Mouse (Mus musculus) gastrocnemius, postnatal 4 days (tissue): ENCODE data around the gene Ccdc142. TPM values are rescaled to one million over a fixed set of nuclear protein-coding genes. Genes with fewer than 3 reads are reported as not detected.
A peak's percentile ranks its signal among the peaks of the same experiment; 100 is the strongest.

ENCODE experiments used
- DNase-seq, 2 experiments: peaks; one replicate each; pipeline ENCODE4 v3.0.0; 2021 to 2022; ENCODE audit warnings: low spot score in 2 of 2, mixed read lengths in 2 of 2
- long read RNA-seq, 2 experiments: library from polyadenylated mRNA; stranded (forward); transcript quantifications; one replicate each; pipeline ENCODE4 v2.0.0; 2021
- total RNA-seq, 2 experiments: library from RNA; stranded (reverse); gene quantifications; 2 replicates each; pipeline ENCODE4 v1.2.3; 2021

Ccdc142 gene
- 1 to 10 TPM; 2.5 to 2.8 TPM for total RNA-seq
- long read RNA-seq, experiment 1 = 0 reads
- long read RNA-seq, experiment 2 = 0 reads

- peak; percentile 66 to 87 for DNase-seq
Observed at GRCm38 (mm10) chr6:83101316-83101687, at the start of gene Ccdc142, which contains the start of gene Gm42688. Ccdc142 (plus strand) TSS chr6:83101601. Gm42688 (plus strand) TSS chr6:83101617.

DNA sequence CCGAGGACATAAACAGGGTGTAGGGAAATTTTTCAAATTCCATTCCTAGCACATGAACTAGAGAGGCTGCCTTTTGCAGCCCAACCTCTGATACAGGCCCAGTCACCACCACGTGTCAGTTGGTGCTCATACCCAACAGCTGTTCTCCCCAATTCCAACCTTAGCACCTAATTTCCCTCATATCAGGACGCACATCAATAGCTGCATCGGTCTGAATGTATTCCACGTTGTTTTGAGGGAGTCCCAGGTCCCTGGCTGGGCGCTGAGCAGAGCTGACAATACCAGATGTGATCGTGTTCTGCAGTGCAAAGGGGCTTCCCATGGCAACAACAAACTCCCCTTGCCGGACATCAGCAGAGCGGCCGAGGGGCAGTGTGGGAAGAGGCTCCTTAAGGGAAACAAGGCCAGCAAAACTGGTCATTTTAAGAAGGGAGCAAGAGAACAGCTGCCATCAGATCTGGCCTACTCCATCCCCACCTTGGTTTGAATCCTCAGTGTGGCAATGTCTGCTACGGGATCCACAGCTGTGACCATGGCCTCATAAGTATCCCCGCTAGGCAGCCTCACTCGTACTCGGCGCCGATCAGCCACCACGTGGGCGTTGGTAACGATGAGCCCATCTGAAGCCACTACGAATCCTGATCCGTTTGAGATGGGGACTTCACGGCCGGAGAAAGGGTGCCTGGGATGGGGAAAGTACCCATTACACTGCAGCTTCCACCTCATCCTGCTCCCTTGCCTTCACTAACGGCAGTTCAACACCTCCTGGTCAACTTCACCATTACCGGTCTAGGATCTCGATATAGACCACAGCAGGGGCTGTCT is 48.1 kb upstream of the Ccdc142 start:
- DNase-seq = no peak

GRCm38 (mm10) chr6:83054074-83054851 is 47.1 kb upstream of the Ccdc142 start, which contains the start of gene Aup1:
Aup1 (plus strand) TSS chr6:83054521.
- DNase-seq = peak; percentile 91 to 95

GRCm38 (mm10) chr6:83054871-83055431 is 46.5 kb upstream of the Ccdc142 start, which contains the start of gene Htra2:
Htra2 (minus strand) TSS chr6:83055273.
- no peak for DNase-seq

DNA sequence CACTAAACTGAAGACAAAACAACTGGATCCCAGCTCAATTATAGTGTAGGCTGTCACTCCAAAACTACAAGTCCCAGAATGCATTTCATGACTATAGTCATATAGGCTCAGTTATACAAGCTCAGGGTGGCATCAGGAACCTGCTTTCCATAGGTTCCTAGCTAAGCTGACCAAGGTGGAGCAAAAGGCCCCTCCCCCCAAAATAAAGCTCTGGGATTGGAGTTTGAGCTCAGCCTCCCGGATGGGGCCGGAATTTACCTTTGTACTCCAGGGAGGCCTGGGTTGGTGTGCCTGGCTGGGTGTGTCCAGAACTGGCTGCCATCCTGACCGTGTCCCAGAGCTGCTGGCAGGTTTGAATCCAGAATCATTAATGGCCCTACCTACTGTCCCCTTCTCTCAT is 43.6 kb upstream of the Ccdc142 start, which contains the start of gene Dqx1:
Gene Dqx1 (plus strand): TSS at position 55 of the 400 bp plus-strand sequence.
- DNase-seq = no peak

- DNase-seq = no peak
Observed at GRCm38 (mm10) chr6:83058725-83059124, 42.7 kb upstream of the Ccdc142 start.

DNA sequence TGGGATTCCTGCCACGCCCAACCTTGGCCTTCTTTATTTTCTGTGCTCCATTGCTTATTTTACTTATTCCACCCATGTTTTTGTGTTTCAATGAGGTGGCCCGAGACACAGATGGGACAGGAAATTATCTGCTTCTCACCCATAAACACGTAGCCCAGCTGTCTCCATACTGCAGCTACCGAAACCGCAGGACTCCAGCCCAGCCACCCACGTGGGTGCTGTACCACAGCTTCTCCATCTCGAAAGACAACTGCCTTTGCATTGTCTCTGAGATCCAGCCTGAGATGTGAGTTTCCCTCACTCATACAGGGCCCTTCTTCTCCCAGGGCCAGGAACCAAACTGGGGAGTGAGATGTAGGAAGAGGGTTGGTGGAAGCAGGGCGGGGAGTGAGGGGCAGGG is 35.4 kb upstream of the Ccdc142 start:
- DNase-seq = no peak

GRCm38 (mm10) chr6:83066441-83066840 is 35.0 kb upstream of the Ccdc142 start:
- DNase-seq = no peak

- no peak for DNase-seq
Observed at GRCm38 (mm10) chr6:83068221-83068620, 33.2 kb upstream of the Ccdc142 start.

DNA sequence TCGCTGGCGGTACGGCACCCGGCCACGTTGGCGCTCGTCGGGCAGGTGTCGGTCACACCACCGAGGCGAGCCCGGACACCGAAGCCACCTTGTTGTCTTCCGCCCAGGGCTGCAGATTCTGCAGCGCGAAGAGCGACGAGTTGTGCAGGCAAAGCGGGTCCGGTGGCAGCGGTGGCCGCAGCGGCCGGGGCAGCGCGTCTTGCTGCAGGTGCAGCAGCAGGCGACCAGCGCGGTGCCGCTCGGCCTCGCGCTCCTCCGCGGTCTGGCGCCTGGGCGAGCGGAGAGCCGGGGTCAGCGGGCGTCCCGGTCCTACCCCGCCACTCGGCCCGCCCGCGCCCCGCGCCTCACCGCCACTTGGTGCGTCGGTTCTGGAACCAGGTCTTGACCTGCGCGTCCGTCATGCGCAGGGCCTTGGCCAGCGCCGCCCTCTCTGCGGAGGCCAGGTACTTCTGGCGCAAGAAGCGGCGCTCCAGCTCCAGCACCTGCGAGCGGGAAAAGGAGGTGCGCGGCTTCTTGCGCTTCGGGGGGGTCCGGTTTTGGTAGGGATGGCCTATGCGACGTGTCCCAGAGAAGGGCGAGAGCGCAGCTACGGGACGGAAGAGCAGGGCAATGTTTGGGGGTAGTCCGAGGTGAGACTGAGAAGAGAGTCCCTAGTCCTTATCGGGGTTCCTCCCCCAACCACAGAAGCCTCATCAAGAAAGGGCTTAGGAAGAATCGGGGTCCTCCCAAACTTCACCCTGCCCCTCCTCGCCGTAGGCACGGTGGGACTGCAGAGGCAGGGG is 32.5 kb upstream of the Ccdc142 start:
- peak in 1 of 2 experiments; percentile 18 for DNase-seq

GRCm38 (mm10) chr6:83069488-83070246 is 31.7 kb upstream of the Ccdc142 start:
- DNase-seq = no peak

DNA sequence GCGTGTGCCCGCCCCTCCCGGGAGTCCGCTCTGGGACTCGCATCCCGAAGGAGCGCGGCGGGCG is 31.3 kb upstream of the Ccdc142 start, which contains the start of gene Tlx2:
Gene Tlx2 (minus strand): TSS at position 47 of the 64 bp plus-strand sequence.
- DNase-seq = no peak

DNA sequence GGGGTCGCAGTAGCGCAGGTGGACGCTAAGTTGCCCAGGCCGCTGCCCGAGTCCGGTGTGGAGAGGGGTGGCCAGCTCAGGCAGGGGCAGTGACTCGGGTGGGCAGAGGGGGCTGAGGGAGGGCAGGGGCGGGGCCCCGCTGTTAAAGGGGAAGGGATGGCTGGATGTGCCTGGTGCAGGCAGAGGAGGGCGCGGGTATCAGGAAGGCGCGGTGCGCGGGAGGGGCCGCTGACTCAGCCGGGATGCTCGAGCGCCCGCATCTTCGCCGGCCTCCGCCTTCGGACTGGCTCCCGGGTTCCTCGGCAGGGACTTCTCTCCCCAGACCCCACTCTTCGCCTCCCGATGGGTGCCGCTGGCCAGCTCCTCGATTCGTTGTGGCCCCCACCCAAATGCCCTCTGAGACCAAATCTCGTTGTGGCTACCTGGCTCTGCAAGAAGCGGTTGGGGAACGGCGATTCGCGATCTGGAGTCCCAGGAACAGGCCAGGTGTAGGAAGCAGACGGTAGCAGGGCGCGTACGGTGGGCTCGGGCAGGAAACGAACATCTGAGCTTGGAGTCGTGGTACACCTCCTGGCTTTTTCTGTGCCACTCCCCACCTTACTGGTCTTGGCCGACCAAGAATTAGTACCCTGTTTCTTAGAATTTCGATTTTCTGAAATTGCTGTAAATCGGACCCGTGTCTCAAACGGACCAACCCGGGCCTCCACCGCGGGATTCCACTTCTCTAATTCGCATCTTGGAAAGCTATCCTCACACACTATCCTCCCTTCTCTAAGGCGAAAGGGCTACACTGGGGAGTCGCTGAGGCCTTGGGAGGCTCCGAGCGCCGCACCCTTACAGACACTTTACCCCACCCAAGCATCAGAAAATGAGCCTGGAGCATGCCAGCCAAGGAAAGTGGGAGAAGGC is 30.8 kb upstream of the Ccdc142 start:
- peak in 1 of 2 experiments; percentile 35 for DNase-seq

GRCm38 (mm10) chr6:83071220-83071619 is 30.2 kb upstream of the Ccdc142 start:
- DNase-seq = peak in 1 of 2 experiments; percentile 16

DNA sequence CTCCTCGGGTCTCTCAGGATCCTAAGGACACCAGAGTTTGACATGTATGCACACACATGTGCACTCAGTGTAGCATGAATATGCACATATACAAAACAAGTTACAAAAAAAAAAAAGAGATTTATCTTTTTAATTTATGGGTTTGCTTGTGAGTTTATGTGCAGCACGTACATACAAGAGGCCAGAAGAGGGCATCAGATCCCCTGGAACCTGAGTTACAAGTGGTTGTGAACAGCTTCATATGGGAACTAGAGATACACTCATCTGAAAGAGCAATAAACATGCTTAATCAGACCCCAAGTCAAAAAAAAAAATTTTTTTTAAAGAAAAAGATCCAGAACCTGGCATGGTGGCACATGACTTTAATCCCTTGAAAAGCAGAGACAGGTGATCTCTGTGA is 26.4 kb upstream of the Ccdc142 start:
- DNase-seq = no peak

GRCm38 (mm10) chr6:83077630-83078323 is 23.6 kb upstream of the Ccdc142 start, which contains the start of gene Pcgf1:
Pcgf1 (plus strand) TSS chr6:83077869.
- no peak for DNase-seq

GRCm38 (mm10) chr6:83078324-83078858 is 23.0 kb upstream of the Ccdc142 start:
- peak; percentile 96 to 99 for DNase-seq

DNA sequence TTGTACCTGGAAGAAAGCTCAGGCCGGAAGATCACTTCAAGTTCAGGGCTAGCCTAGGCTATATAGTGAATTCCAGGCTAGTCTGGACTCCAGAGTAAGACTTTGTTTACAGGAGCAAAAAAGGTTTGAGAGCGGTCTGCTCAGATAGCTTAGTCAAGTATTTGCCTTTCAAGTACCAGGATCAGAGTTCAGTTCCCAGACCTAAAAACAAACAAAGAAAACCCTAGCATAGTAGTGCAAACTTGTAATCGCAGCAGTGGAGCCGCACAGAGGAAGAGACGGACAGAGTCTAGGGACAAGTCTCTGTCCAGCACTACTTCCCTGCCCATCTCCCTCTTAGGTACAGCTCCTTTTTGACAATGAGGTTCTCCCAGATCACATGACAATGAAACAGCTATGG is 21.2 kb upstream of the Ccdc142 start:
- DNase-seq = no peak
